Mouse (Mus musculus): ENCODE results near the gene Cox5a. TPM values are rescaled to one million over a fixed set of nuclear protein-coding genes. Genes with fewer than 3 reads are reported as not detected.
A peak's percentile ranks its signal among the peaks of the same experiment; 100 is the strongest.

Cox5a gene
- polyA plus RNA-seq, 1 experiment = 1,569 TPM

GRCm38 (mm10) chr9:57561711-57562099 lies 40.6 kb downstream of the Cox5a start:
- TF ChIP-seq CTCF (IDR thresholded peaks at IDR 0.05; ENCODE audit: extremely low read depth, insufficient read length, insufficient replicate concordance, low read depth, low read length) (no peak), POLR2A (IDR thresholded peaks at IDR 0.05; ENCODE audit: low read depth, low read length) (no peak)
- H3K27me3 ChIP-seq (ENCODE audit: control insufficient read depth, insufficient read depth, low read length) = no peaks in the 10 kb centered on the region
- H3K27ac ChIP-seq (ENCODE audit: insufficient read depth, low read depth, low read length) = peak overlapping the region; percentile 96
- H3K36me3 ChIP-seq (ENCODE audit: control insufficient read depth, insufficient read depth, low read length) = no peaks in the 10 kb centered on the region
- peak overlapping the region; percentile 76 for H3K4me3 ChIP-seq (ENCODE audit: low read depth, low read length)
- WGBS = 14% methylated on average over 13 of the region's 13 CpGs
- peaks cover 29% of the 10 kb centered on the region for H3K4me1 ChIP-seq (ENCODE audit: control insufficient read depth, insufficient read depth, insufficient read length, low read length)

- Histone ChIP-seq H3K4me3 (ENCODE audit: low read depth, low read length) (peak overlapping the region; percentile 60), H3K4me1 (ENCODE audit: control insufficient read depth, insufficient read depth, insufficient read length, low read length) (peaks cover 34% of the 10 kb centered on the region), H3K36me3 (ENCODE audit: control insufficient read depth, insufficient read depth, low read length) (peaks cover 3% of the 10 kb centered on the region), H3K27me3 (ENCODE audit: control insufficient read depth, insufficient read depth, low read length) (no peaks in the 10 kb centered on the region), H3K27ac (ENCODE audit: insufficient read depth, low read depth, low read length) (peak overlapping the region; percentile 96)
- 15% methylated on average over 4 of the region's 4 CpGs for WGBS
- peak; percentile 43; the same call in 1 of the 2 replicates for TF ChIP-seq POLR2A (IDR thresholded peaks at IDR 0.05; ENCODE audit: low read depth, low read length)
- no peak for TF ChIP-seq CTCF (IDR thresholded peaks at IDR 0.05; ENCODE audit: extremely low read depth, insufficient read length, insufficient replicate concordance, low read depth, low read length)
Measured at GRCm38 (mm10) chr9:57562896-57563372, 41.9 kb downstream of the Cox5a start.

- no peak for TF ChIP-seq CTCF (IDR thresholded peaks at IDR 0.05; ENCODE audit: extremely low read depth, insufficient read length, insufficient replicate concordance, low read depth, low read length)
- TF ChIP-seq POLR2A (IDR thresholded peaks at IDR 0.05; ENCODE audit: low read depth, low read length) = no peak
- Histone ChIP-seq H3K36me3 (ENCODE audit: control insufficient read depth, insufficient read depth, low read length) (peaks cover 19% of the 10 kb centered on the region), H3K4me3 (ENCODE audit: low read depth, low read length) (no peak overlapping the region), H3K27me3 (ENCODE audit: control insufficient read depth, insufficient read depth, low read length) (no peaks in the 10 kb centered on the region), H3K27ac (ENCODE audit: insufficient read depth, low read depth, low read length) (no peak overlapping the region), H3K4me1 (ENCODE audit: control insufficient read depth, insufficient read depth, insufficient read length, low read length) (peaks cover 34% of the 10 kb centered on the region)
- 63% methylated on average over 6 of the region's 6 CpGs for WGBS
Measured at GRCm38 (mm10) chr9:57564609-57565008, 43.5 kb downstream of the Cox5a start.

GRCm38 (mm10) chr9:57565741-57566221 lies 44.7 kb downstream of the Cox5a start:
- H3K4me3 ChIP-seq (ENCODE audit: low read depth, low read length) = no peak overlapping the region
- H3K4me1 ChIP-seq (ENCODE audit: control insufficient read depth, insufficient read depth, insufficient read length, low read length) = peaks cover 30% of the 10 kb centered on the region
- peak overlapping the region; percentile 68 for H3K27ac ChIP-seq (ENCODE audit: insufficient read depth, low read depth, low read length)
- no peaks in the 10 kb centered on the region for H3K27me3 ChIP-seq (ENCODE audit: control insufficient read depth, insufficient read depth, low read length)
- peaks cover 23% of the 10 kb centered on the region for H3K36me3 ChIP-seq (ENCODE audit: control insufficient read depth, insufficient read depth, low read length)
- 18% methylated on average over 10 of the region's 10 CpGs for WGBS
- TF ChIP-seq CTCF (IDR thresholded peaks at IDR 0.05; ENCODE audit: extremely low read depth, insufficient read length, insufficient replicate concordance, low read depth, low read length) = no peak
- TF ChIP-seq POLR2A (IDR thresholded peaks at IDR 0.05; ENCODE audit: low read depth, low read length) = no peak

GRCm38 (mm10) chr9:57566846-57567245 lies 45.8 kb downstream of the Cox5a start:
- no peaks in the 10 kb centered on the region for H3K27me3 ChIP-seq (ENCODE audit: control insufficient read depth, insufficient read depth, low read length)
- H3K4me3 ChIP-seq (ENCODE audit: low read depth, low read length) = no peak overlapping the region
- WGBS = 27% methylated on average over 8 of the region's 8 CpGs
- no peak overlapping the region; the same call in 1 of the 2 replicates for H3K27ac ChIP-seq (ENCODE audit: insufficient read depth, low read depth, low read length)
- peaks cover 30% of the 10 kb centered on the region for H3K4me1 ChIP-seq (ENCODE audit: control insufficient read depth, insufficient read depth, insufficient read length, low read length)
- TF ChIP-seq CTCF (IDR thresholded peaks at IDR 0.05; ENCODE audit: extremely low read depth, insufficient read length, insufficient replicate concordance, low read depth, low read length) = peak; percentile 68; the same call in 1 of the 2 replicates
- no peak for TF ChIP-seq POLR2A (IDR thresholded peaks at IDR 0.05; ENCODE audit: low read depth, low read length)
- peaks cover 29% of the 10 kb centered on the region for H3K36me3 ChIP-seq (ENCODE audit: control insufficient read depth, insufficient read depth, low read length)

GRCm38 (mm10) chr9:57568500-57568899 lies 47.4 kb downstream of the Cox5a start:
- Histone ChIP-seq H3K27me3 (ENCODE audit: control insufficient read depth, insufficient read depth, low read length) (no peaks in the 10 kb centered on the region), H3K27ac (ENCODE audit: insufficient read depth, low read depth, low read length) (peak overlapping the region; percentile 1; the same call in 1 of the 2 replicates), H3K4me3 (ENCODE audit: low read depth, low read length) (no peak overlapping the region), H3K36me3 (ENCODE audit: control insufficient read depth, insufficient read depth, low read length) (peaks cover 38% of the 10 kb centered on the region), H3K4me1 (ENCODE audit: control insufficient read depth, insufficient read depth, insufficient read length, low read length) (peaks cover 25% of the 10 kb centered on the region)
- TF ChIP-seq CTCF (IDR thresholded peaks at IDR 0.05; ENCODE audit: extremely low read depth, insufficient read length, insufficient replicate concordance, low read depth, low read length) (no peak), POLR2A (IDR thresholded peaks at IDR 0.05; ENCODE audit: low read depth, low read length) (no peak)
- 95% methylated on average over 6 of the region's 6 CpGs for WGBS

- Histone ChIP-seq H3K4me1 (ENCODE audit: control insufficient read depth, insufficient read depth, insufficient read length, low read length) (no peaks in the 10 kb centered on the region), H3K27me3 (ENCODE audit: control insufficient read depth, insufficient read depth, low read length) (no peaks in the 10 kb centered on the region), H3K27ac (ENCODE audit: insufficient read depth, low read depth, low read length) (no peak overlapping the region), H3K36me3 (ENCODE audit: control insufficient read depth, insufficient read depth, low read length) (peaks cover 57% of the 10 kb centered on the region), H3K4me3 (ENCODE audit: low read depth, low read length) (no peak overlapping the region)
- no peak for TF ChIP-seq POLR2A (IDR thresholded peaks at IDR 0.05; ENCODE audit: low read depth, low read length)
- no peak for TF ChIP-seq CTCF (IDR thresholded peaks at IDR 0.05; ENCODE audit: extremely low read depth, insufficient read length, insufficient replicate concordance, low read depth, low read length)
Measured at GRCm38 (mm10) chr9:57574397-57574796, 53.3 kb downstream of the Cox5a start.

Data from small intestine, adult 2 months (tissue).